Mouse (Mus musculus): ENCODE results near the gene Olfr1394.
"Not testable (repeated sequence)": the region's sequence is repeated elsewhere in the genome, so short reads cannot be mapped to it uniquely, and the experiment has no call there.

Olfr1394 gene

GRCm38 (mm10) chr11:49154077-49154476, at the start of gene Olfr1394:
Olfr1394 (plus strand) TSS chr11:49154377.
- in situ Hi-C loops (cut with MboI, MseI), result loop anchor here (10.0 to 25.0 kb wide), 2 partner anchors 258 to 609 kb away; partner anchors contain the start of gene Olfr1389

GRCm38 (mm10) chr11:49105752-49106151, 48.4 kb upstream of the Olfr1394 start:
- in situ Hi-C loops (cut with MboI, MseI), result no loop called here

GRCm38 (mm10) chr11:49107650-49108537, 46.3 kb upstream of the Olfr1394 start:
- in situ Hi-C loops (cut with MboI, MseI), result no loop called here

- in situ Hi-C loops (cut with MboI, MseI), result no loop called here
Observed at GRCm38 (mm10) chr11:49108833-49109232, 45.3 kb upstream of the Olfr1394 start.

- in situ Hi-C loops (cut with MboI, MseI), result no loop called here
Observed at GRCm38 (mm10) chr11:49111000-49111399, 43.2 kb upstream of the Olfr1394 start.

GRCm38 (mm10) chr11:49112624-49113219, 41.5 kb upstream of the Olfr1394 start:
- in situ Hi-C loops (cut with MboI, MseI), result no loop called here

GRCm38 (mm10) chr11:49114158-49114557, 40.0 kb upstream of the Olfr1394 start:
- in situ Hi-C loops (cut with MboI, MseI), result no loop called here

- in situ Hi-C loops (cut with MboI, MseI), result loop anchor here (5.0 kb wide), 2 partner anchors 73 to 327 kb away; partner anchors contain the start of gene Btnl9
Observed at GRCm38 (mm10) chr11:49114774-49115173, 39.4 kb upstream of the Olfr1394 start, which contains the start of gene Olfr1396. Olfr1396 (minus strand) TSS chr11:49114874.

GRCm38 (mm10) chr11:49119635-49120034, 34.5 kb upstream of the Olfr1394 start:
- in situ Hi-C loops (cut with MboI, MseI), result loop anchor here (5.0 kb wide), 3 partner anchors 68 to 332 kb away; partner anchors contain the start of gene Btnl9

GRCm38 (mm10) chr11:49124169-49124568, 30.0 kb upstream of the Olfr1394 start:
- in situ Hi-C loops (cut with MboI, MseI), result loop anchor here (5.0 kb wide), 1 partner anchor 138 kb away; no protein-coding TSS in a partner anchor

- in situ Hi-C loops (cut with MboI, MseI), result no loop called here
Observed at GRCm38 (mm10) chr11:49141974-49142373, 12.2 kb upstream of the Olfr1394 start, which contains the start of gene Olfr1395. Olfr1395 (plus strand) TSS chr11:49142274.

GRCm38 (mm10) chr11:49156821-49157814, 2.9 kb downstream of the Olfr1394 start:
- in situ Hi-C loops (cut with MboI, MseI), result loop anchor here (10.0 to 25.0 kb wide), 2 partner anchors 255 to 612 kb away; partner anchors contain the start of gene Olfr1389

GRCm38 (mm10) chr11:49168839-49169611, 14.8 kb downstream of the Olfr1394 start:
- in situ Hi-C loops (cut with MboI, MseI), result loop anchor here (25.0 kb wide), 1 partner anchor 243 kb away; the partner anchor contains the start of gene Olfr1389

GRCm38 (mm10) chr11:49170576-49170975, 16.4 kb downstream of the Olfr1394 start:
- in situ Hi-C loops (cut with MboI, MseI), result loop anchor here (25.0 kb wide), 1 partner anchor 242 kb away; the partner anchor contains the start of gene Olfr1389

- in situ Hi-C loops (cut with MboI, MseI), result no loop called here
Observed at GRCm38 (mm10) chr11:49175345-49175744, 21.2 kb downstream of the Olfr1394 start.

GRCm38 (mm10) chr11:49176047-49176779, 22.0 kb downstream of the Olfr1394 start:
- in situ Hi-C loops (cut with MboI, MseI), result not testable (repeated sequence)

GRCm38 (mm10) chr11:49183172-49183571, 29.0 kb downstream of the Olfr1394 start:
- in situ Hi-C loops (cut with MboI, MseI), result no loop called here

- in situ Hi-C loops (cut with MboI, MseI), result loop anchor here (5.0 kb wide), 2 partner anchors 69 to 81 kb away; no protein-coding TSS in a partner anchor
Observed at GRCm38 (mm10) chr11:49186452-49186851, 32.3 kb downstream of the Olfr1394 start.

- in situ Hi-C loops (cut with MboI, MseI), result loop anchor here (5.0 kb wide), 2 partner anchors 70 to 80 kb away; no protein-coding TSS in a partner anchor
Observed at GRCm38 (mm10) chr11:49186955-49187488, 32.8 kb downstream of the Olfr1394 start, which contains the start of gene Btnl9. Btnl9 (minus strand) TSS chr11:49187159.
